Mouse (Mus musculus): ENCODE results near the gene Unc5a. TPM values are rescaled to one million over a fixed set of nuclear protein-coding genes. Genes with fewer than 3 reads are reported as not detected.

Unc5a gene
- total RNA-seq, 1 experiment = 0.31 TPM

DNA sequence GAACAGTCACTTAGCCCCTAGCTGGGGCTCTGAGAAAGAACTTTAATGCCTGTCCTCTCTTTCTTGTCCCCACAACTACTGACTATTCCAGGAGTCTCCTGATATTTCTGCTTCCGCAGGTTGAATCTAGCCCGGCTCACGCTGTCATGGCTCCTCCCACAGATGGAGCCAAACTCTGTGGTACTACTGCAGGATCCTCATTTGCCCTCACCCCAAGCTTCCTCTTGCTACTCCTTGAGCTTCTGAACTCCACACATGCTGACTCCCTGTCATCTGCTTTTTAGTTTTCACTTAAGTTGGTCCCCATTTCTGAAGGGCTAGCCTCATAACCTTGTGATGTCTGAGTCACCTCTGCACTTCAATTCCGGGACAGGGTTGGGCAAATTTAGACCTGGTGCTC is 70.8 kb downstream of the Unc5a start:
- Histone ChIP-seq H3K4me1 (ENCODE audit: control insufficient read depth in 2 of 2, insufficient read depth in 2 of 2, low read length in 2 of 2, poor library complexity in 1 of 2) (peaks cover 2 to 11% of the 10 kb centered on the region in 2 experiments; a peak in 2 of 4 replicates), H3K27ac (ENCODE audit: insufficient read depth, low read depth, low read length, poor library complexity, severe bottlenecking) (no peak overlapping the region), H3K9me3 (ENCODE audit: control insufficient read depth, insufficient read depth, low read depth, low read length) (no peaks in the 10 kb centered on the region), H3K36me3 (ENCODE audit: control insufficient read depth, insufficient read depth, low read length, poor library complexity, severe bottlenecking) (no peaks in the 10 kb centered on the region), H3K9ac (ENCODE audit: insufficient read depth, low read depth, low read length, poor library complexity, severe bottlenecking) (no peak overlapping the region), H3K4me3 (ENCODE audit: insufficient read depth in 1 of 2, low read depth in 1 of 2, low read length in 2 of 2, poor library complexity in 1 of 2, severe bottlenecking in 1 of 2) (no peak overlapping the region)
- no peak for TF ChIP-seq MAFK (IDR thresholded peaks at IDR 0.05; ENCODE audit: insufficient read depth, low read depth, low read length)
- no peak for TF ChIP-seq HCFC1 (IDR thresholded peaks at IDR 0.05; ENCODE audit: borderline replicate concordance, insufficient read depth, low read length)
- DNase-seq (ENCODE audit: low read depth, low spot score) = no peak
- in situ Hi-C loops (cut with MboI; ENCODE audit: low sequenced_read_pairs in 2 of 2, unreplicated experiment in 2 of 2) = no loop called here

DNA sequence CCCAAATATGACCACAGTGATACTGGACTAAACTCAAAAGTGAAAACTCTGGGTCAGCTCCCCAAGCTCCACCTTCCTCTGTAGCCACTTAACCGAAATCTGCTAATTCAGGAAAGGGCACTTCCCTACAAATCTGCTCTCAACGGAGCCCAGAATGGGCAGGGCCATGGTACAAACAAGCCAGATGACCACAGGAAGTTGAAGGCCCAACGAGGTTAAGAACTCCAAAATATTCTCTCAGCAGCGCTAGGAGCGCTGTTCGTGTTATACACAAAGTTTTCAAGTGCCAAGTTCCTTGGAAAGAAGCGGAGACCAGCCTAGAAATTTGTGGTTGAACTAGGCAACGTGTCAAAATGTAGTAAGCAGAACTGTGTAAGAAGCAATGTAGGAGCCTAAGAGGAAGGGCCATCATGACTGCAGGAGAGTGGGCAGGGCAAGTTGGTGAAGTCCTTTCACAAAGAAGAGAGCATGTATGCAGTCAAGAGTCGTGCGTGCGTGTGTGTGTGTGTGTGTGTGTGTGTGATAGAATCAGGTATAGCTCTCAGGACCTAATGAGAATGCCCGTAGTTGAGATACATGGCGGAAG is 72.1 kb downstream of the Unc5a start, which contains the start of gene Hk3:
TSS of gene Hk3 (minus strand) at position 192 of the 586 bp plus-strand sequence.
- in situ Hi-C loops (cut with MboI; ENCODE audit: low sequenced_read_pairs in 2 of 2, unreplicated experiment in 2 of 2) = no loop called here
- no peak for DNase-seq (ENCODE audit: low read depth, low spot score)

DNA sequence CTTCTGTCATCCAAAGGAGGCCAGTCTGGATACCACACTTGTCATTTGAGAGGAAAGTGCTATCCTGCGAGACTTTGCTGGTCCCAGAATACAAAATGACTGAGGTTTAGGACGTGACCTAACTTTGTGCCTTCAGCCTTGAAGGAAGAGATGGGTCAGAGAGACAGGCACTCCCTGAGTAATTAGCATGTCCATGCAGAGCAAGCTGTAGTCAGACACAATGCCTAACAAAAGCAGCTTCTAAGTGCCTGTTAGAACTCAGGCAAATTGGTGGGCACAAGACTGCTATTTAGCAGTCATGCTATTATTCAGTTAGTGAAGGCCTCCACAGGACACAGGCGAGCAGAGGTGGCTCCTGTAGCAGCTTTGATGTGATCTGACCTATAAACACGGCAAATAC is 73.0 kb downstream of the Unc5a start:
- Histone ChIP-seq H3K9me3 (ENCODE audit: control insufficient read depth, insufficient read depth, low read depth, low read length) (no peaks in the 10 kb centered on the region), H3K36me3 (ENCODE audit: control insufficient read depth, insufficient read depth, low read length, poor library complexity, severe bottlenecking) (no peaks in the 10 kb centered on the region), H3K4me3 (ENCODE audit: insufficient read depth in 1 of 2, low read depth in 1 of 2, low read length in 2 of 2, poor library complexity in 1 of 2, severe bottlenecking in 1 of 2) (no peak overlapping the region), H3K4me1 (ENCODE audit: control insufficient read depth in 2 of 2, insufficient read depth in 2 of 2, low read length in 2 of 2, poor library complexity in 1 of 2) (peaks cover 2 to 11% of the 10 kb centered on the region in 2 experiments; a peak in 2 of 4 replicates), H3K27ac (ENCODE audit: insufficient read depth, low read depth, low read length, poor library complexity, severe bottlenecking) (no peak overlapping the region), H3K9ac (ENCODE audit: insufficient read depth, low read depth, low read length, poor library complexity, severe bottlenecking) (no peak overlapping the region)
- in situ Hi-C loops (cut with MboI; ENCODE audit: low sequenced_read_pairs in 2 of 2, unreplicated experiment in 2 of 2) = no loop called here
- TF ChIP-seq ZNF384 (IDR thresholded peaks at IDR 0.05; ENCODE audit: low read depth, low read length) (no peak), ZC3H11A (IDR thresholded peaks at IDR 0.05; ENCODE audit: borderline replicate concordance, low read depth, low read length) (no peak), HCFC1 (IDR thresholded peaks at IDR 0.05; ENCODE audit: borderline replicate concordance, insufficient read depth, low read length) (no peak), CHD2 (IDR thresholded peaks at IDR 0.05; ENCODE audit: low read depth, low read length) (no peak), MAFK (IDR thresholded peaks at IDR 0.05; ENCODE audit: insufficient read depth, low read depth, low read length) (no peak)
- DNase-seq (ENCODE audit: low read depth, low spot score) = peak; percentile 12

More for the DNA sequence above, 72.1 kb downstream of the Unc5a start, which contains the start of gene Hk3:
- no peaks in the 10 kb centered on the region for H3K9me3 ChIP-seq (ENCODE audit: control insufficient read depth, insufficient read depth, low read depth, low read length)
- no peak for TF ChIP-seq ZNF384 (IDR thresholded peaks at IDR 0.05; ENCODE audit: low read depth, low read length)
- no peak for TF ChIP-seq ZC3H11A (IDR thresholded peaks at IDR 0.05; ENCODE audit: borderline replicate concordance, low read depth, low read length)
- no peak for TF ChIP-seq CHD2 (IDR thresholded peaks at IDR 0.05; ENCODE audit: low read depth, low read length)
- no peak for TF ChIP-seq MAFK (IDR thresholded peaks at IDR 0.05; ENCODE audit: insufficient read depth, low read depth, low read length)
- TF ChIP-seq HCFC1 (IDR thresholded peaks at IDR 0.05; ENCODE audit: borderline replicate concordance, insufficient read depth, low read length) = no peak
- H3K27ac ChIP-seq (ENCODE audit: insufficient read depth, low read depth, low read length, poor library complexity, severe bottlenecking) = no peak within 1 kb of the TSS
- H3K36me3 ChIP-seq (ENCODE audit: control insufficient read depth, insufficient read depth, low read length, poor library complexity, severe bottlenecking) = no peaks in the 10 kb centered on the region
- H3K9ac ChIP-seq (ENCODE audit: insufficient read depth, low read depth, low read length, poor library complexity, severe bottlenecking) = no peak within 1 kb of the TSS
- H3K4me1 ChIP-seq (ENCODE audit: control insufficient read depth in 2 of 2, insufficient read depth in 2 of 2, low read length in 2 of 2, poor library complexity in 1 of 2) = peaks cover 2 to 11% of the 10 kb centered on the region in 2 experiments; a peak in 2 of 4 replicates
- no peak within 1 kb of the TSS for H3K4me3 ChIP-seq (ENCODE audit: insufficient read depth in 1 of 2, low read depth in 1 of 2, low read length in 2 of 2, poor library complexity in 1 of 2, severe bottlenecking in 1 of 2)

DNA sequence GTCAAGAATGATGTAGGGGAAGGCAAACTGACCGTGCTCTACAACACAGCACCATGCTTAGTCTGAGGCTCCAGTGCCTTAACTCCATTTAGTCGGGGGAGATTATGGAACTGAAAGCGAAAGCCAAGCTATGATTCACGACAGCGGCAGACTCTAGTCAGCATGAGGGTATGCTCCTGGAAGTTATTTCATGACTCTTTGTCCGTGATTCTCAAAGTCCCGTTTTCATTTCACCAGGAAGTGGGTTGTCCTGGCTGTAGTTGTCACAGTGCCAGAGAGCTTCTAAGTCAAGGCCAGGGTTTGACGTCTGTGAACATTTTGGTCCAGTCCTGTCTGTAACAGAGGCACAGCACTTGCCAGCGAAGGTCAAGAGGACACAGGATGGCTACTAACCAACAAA is 73.5 kb downstream of the Unc5a start:
- Histone ChIP-seq H3K36me3 (ENCODE audit: control insufficient read depth, insufficient read depth, low read length, poor library complexity, severe bottlenecking) (no peaks in the 10 kb centered on the region), H3K4me3 (ENCODE audit: insufficient read depth in 1 of 2, low read depth in 1 of 2, low read length in 2 of 2, poor library complexity in 1 of 2, severe bottlenecking in 1 of 2) (no peak overlapping the region), H3K27ac (ENCODE audit: insufficient read depth, low read depth, low read length, poor library complexity, severe bottlenecking) (no peak overlapping the region), H3K9ac (ENCODE audit: insufficient read depth, low read depth, low read length, poor library complexity, severe bottlenecking) (no peak overlapping the region), H3K9me3 (ENCODE audit: control insufficient read depth, insufficient read depth, low read depth, low read length) (no peaks in the 10 kb centered on the region), H3K4me1 (ENCODE audit: control insufficient read depth in 2 of 2, insufficient read depth in 2 of 2, low read length in 2 of 2, poor library complexity in 1 of 2) (peaks cover 2 to 11% of the 10 kb centered on the region in 2 experiments; a peak in 2 of 4 replicates)
- TF ChIP-seq ZNF384 (IDR thresholded peaks at IDR 0.05; ENCODE audit: low read depth, low read length) (no peak), ZC3H11A (IDR thresholded peaks at IDR 0.05; ENCODE audit: borderline replicate concordance, low read depth, low read length) (no peak), MAFK (IDR thresholded peaks at IDR 0.05; ENCODE audit: insufficient read depth, low read depth, low read length) (no peak), CHD2 (IDR thresholded peaks at IDR 0.05; ENCODE audit: low read depth, low read length) (no peak), HCFC1 (IDR thresholded peaks at IDR 0.05; ENCODE audit: borderline replicate concordance, insufficient read depth, low read length) (no peak)
- no peak for DNase-seq (ENCODE audit: low read depth, low spot score)
- in situ Hi-C loops (cut with MboI; ENCODE audit: low sequenced_read_pairs in 2 of 2, unreplicated experiment in 2 of 2) = no loop called here
